8 mouse cellular contexts compared by ENCODE assay signal in genomic region chr7:132154368-132154961, GRCm38 (mm10). TPM values are rescaled to one million over a fixed set of nuclear protein-coding genes. Genes with fewer than 3 reads are reported as not detected.
A peak's percentile ranks its signal among the peaks of the same experiment; 100 is the strongest.
DNase-seq lines count a peak whose midpoint lies in the region; ATAC-seq and TF ChIP-seq lines count a peak whose summit lies in the region.

Gene Cpxm2, minus strand, starts transcription at chr7:132154739.

- H3K79me2 ChIP-seq in heart, adult 2 months (replicated peaks; ENCODE audit: control insufficient read depth, insufficient read depth, low read length): no peaks in the 10 kb centered on the region

- no peak for TF ChIP-seq POLR2A in heart, adult 2 months (IDR thresholded peaks at IDR 0.05; ENCODE audit: insufficient read depth, low read depth, low read length)
- no peak for TF ChIP-seq POLR2A in lung, adult 2 months (IDR thresholded peaks at IDR 0.05; ENCODE audit: borderline replicate concordance, extremely low read depth, low read depth, low read length)

- no peaks in the 10 kb centered on the region for H3K36me3 ChIP-seq in heart, adult 2 months (ENCODE audit: control insufficient read depth, insufficient read depth, low read length)
- no peaks in the 10 kb centered on the region for H3K36me3 ChIP-seq in forebrain, embryonic 14.5 days (ENCODE audit: control insufficient read depth, insufficient read depth, low read length)
- H3K36me3 ChIP-seq in intestine, embryonic 14.5 days (ENCODE audit: control insufficient read depth, insufficient read depth, low read length): no peaks in the 10 kb centered on the region

- peak in 1 of 2 experiments; percentile 21 for DNase-seq in heart, adult 2 months
- no peak for DNase-seq in heart, postnatal 25 days (ENCODE audit: low spot score)
- peak; percentile 22 for DNase-seq in R1 (ENCODE audit: low read depth, low spot score)
- peak; percentile 18 for DNase-seq in forebrain, embryonic 14.5 days (ENCODE audit: low spot score)
- DNase-seq in intestine, embryonic 14.5 days (ENCODE audit: low spot score): peak; percentile 59
- DNase-seq in retina, embryonic 14.5 days (ENCODE audit: low spot score): peak; percentile 26
- DNase-seq in right cerebral cortex, adult 18-20 months: no peak
- DNase-seq in lung, adult 2 months: no peak

- no peak within 1 kb of the TSS for H3K27ac ChIP-seq in heart, adult 2 months
- H3K27ac ChIP-seq in forebrain, embryonic 14.5 days (ENCODE audit: low read depth, low read length): no peak within 1 kb of the TSS
- H3K27ac ChIP-seq in intestine, embryonic 14.5 days (ENCODE audit: low read depth): no peak within 1 kb of the TSS

- peaks cover 5% of the 10 kb centered on the region; the same call in 1 of the 2 replicates for H3K27me3 ChIP-seq in heart, adult 2 months (ENCODE audit: control insufficient read depth, insufficient read depth, low read length)
- peaks cover 4% of the 10 kb centered on the region; the same call in 1 of the 2 replicates for H3K27me3 ChIP-seq in forebrain, embryonic 14.5 days (replicated peaks; ENCODE audit: control insufficient read depth, insufficient read depth, low read length)
- peaks cover 28% of the 10 kb centered on the region for H3K27me3 ChIP-seq in intestine, embryonic 14.5 days (replicated peaks; ENCODE audit: control insufficient read depth, insufficient read depth, low read length)

- 0 out of 2 replicates have a peak within 1 kb of the TSS, but pooled peaks have one; percentile 14 for H3K4me3 ChIP-seq in heart, adult 2 months
- peak within 1 kb of the TSS; percentile 26 for H3K4me3 ChIP-seq in forebrain, embryonic 14.5 days (ENCODE audit: low read depth, low read length)
- peak within 1 kb of the TSS; percentile 36 for H3K4me3 ChIP-seq in intestine, embryonic 14.5 days (ENCODE audit: low read depth, low read length)
- no peak within 1 kb of the TSS for H3K4me3 ChIP-seq in lung, adult 2 months (replicated peaks; ENCODE audit: extremely low read depth, low read depth, low read length)

- no peaks in the 10 kb centered on the region for H3K4me1 ChIP-seq in heart, adult 2 months (ENCODE audit: control insufficient read depth, insufficient read depth, low read length)
- peaks cover 15% of the 10 kb centered on the region for H3K4me1 ChIP-seq in forebrain, embryonic 14.5 days (ENCODE audit: control insufficient read depth, insufficient read depth, low read length)
- 0 out of 2 replicates have a peak, but pooled peaks cover 6% of the 10 kb centered on the region for H3K4me1 ChIP-seq in intestine, embryonic 14.5 days (replicated peaks; ENCODE audit: control insufficient read depth, insufficient read depth, low read length)
- no peaks in the 10 kb centered on the region for H3K4me1 ChIP-seq in lung, adult 2 months (ENCODE audit: control insufficient read depth, insufficient read depth, low read length)

- intact Hi-C loops in heart, adult 2 months (cut with DNase I): no loop called here
- intact Hi-C loops in heart, postnatal 25 days (cut with DNase I): no loop called here

- no peak; the same call in 1 of the 2 replicates for ATAC-seq in forebrain, embryonic 14.5 days
- peak; percentile 47; the same call in 1 of the 2 replicates for ATAC-seq in intestine, embryonic 14.5 days (replicated peaks; ENCODE audit: low FRiP score, low TSS enrichment, low read depth)

- peak within 1 kb of the TSS; percentile 31; the same call in 1 of the 2 replicates for H3K9ac ChIP-seq in heart, adult 2 months (ENCODE audit: low read depth, low read length)
- H3K9ac ChIP-seq in forebrain, embryonic 14.5 days (ENCODE audit: low read length): peak within 1 kb of the TSS; percentile 60
- peak within 1 kb of the TSS; percentile 16; the same call in 1 of the 2 replicates for H3K9ac ChIP-seq in intestine, embryonic 14.5 days (ENCODE audit: low read length)

- H3K4me2 ChIP-seq in forebrain, embryonic 14.5 days (ENCODE audit: low read length): peak within 1 kb of the TSS; percentile 71
- H3K4me2 ChIP-seq in intestine, embryonic 14.5 days (ENCODE audit: low read length): peak within 1 kb of the TSS; percentile 67

- 5% methylated on average over 43 of the region's 43 CpGs for WGBS in heart, adult 2 months
- 3% methylated on average over 37 of the region's 43 CpGs for WGBS in forebrain, embryonic 14.5 days
- WGBS in intestine, embryonic 14.5 days: 2% methylated on average over 39 of the region's 43 CpGs
- WGBS in lung, adult 2 months: 4% methylated on average over 43 of the region's 43 CpGs

- TF ChIP-seq CTCF in heart, adult 2 months (IDR thresholded peaks at IDR 0.05): no peak
- TF ChIP-seq CTCF in lung, adult 2 months (IDR thresholded peaks at IDR 0.05; ENCODE audit: insufficient read depth, low read length): no peak

- no peak for TF ChIP-seq EP300 in heart, adult 2 months (IDR thresholded peaks at IDR 0.05; ENCODE audit: insufficient read depth, low read depth, low read length)

- no peaks in the 10 kb centered on the region for H3K9me3 ChIP-seq in forebrain, embryonic 14.5 days (replicated peaks; ENCODE audit: control insufficient read depth, low read length)
- H3K9me3 ChIP-seq in intestine, embryonic 14.5 days (ENCODE audit: control insufficient read depth, low read length): no peaks in the 10 kb centered on the region

RNA-seq across cellular contexts. Expression of gene Cpxm2, which starts in this region (rescaled TPM):
- 10 to 100 TPM in 1 of 2 experiments, 1 to 10 TPM in 1; 9.8 to 18.6 TPM for total RNA-seq in heart, adult 2 months (2021)
- 4.9 and 8.8 TPM in 2 replicates for polyA plus RNA-seq in heart, adult 2 months (2012; rRNA removed)
- total RNA-seq in heart, postnatal 25 days (2021): 1 to 10 TPM; 1.3 to 3.4 TPM
- 1.2 and 1.6 TPM in 2 replicates for polyA plus RNA-seq in forebrain, embryonic 14.5 days (2014; fragmentation: Nextera tagmentation; extraction: Ambion mirVana)
- 0.55 and 0.95 TPM in 2 replicates for polyA plus RNA-seq in intestine, embryonic 14.5 days (2014; fragmentation: Nextera tagmentation; extraction: Ambion mirVana)
- polyA plus RNA-seq in lung, adult 2 months (2012; rRNA removed): 2.4 and 5.4 TPM in 2 replicates

Comparison
In these comparisons a context has a peak if more than half of its experiments do, and no peak if none do; other contexts are left out.
1. Peak in DNase-seq, ATAC-seq, H3K4me3 ChIP-seq, H3K9ac ChIP-seq and H3K4me2 ChIP-seq in intestine, embryonic 14.5 days; RNA of the gene not detected or under 1 TPM.
2. DNase-seq: peak in R1 (single experiment), forebrain, embryonic 14.5 days (single experiment) and retina, embryonic 14.5 days (single experiment); none in heart, postnatal 25 days (single experiment), right cerebral cortex, adult 18-20 months (single experiment) and lung, adult 2 months (single experiment).
3. Peak in every context shown above with its lines, with median percentiles within 50 percentile points of each other: H3K9ac ChIP-seq.